Mouse (Mus musculus) liver, postnatal 0 days (tissue): ENCODE data around the gene Tmem91. TPM values are rescaled to one million over a fixed set of nuclear protein-coding genes. Genes with fewer than 3 reads are reported as not detected.

Experiments used
- ATAC-seq: fragments of 200-750 bp; cut with Nextera tagmentation; 2 replicates; pipeline ENCODE4 v1.8.0; 2017; ENCODE audit warnings: mild to moderate bottlenecking, moderate library complexity
- DNase-seq: peaks from one replicate; pipeline ENCODE4 v3.0.0-alpha.2; 2016
- H3K27ac ChIP-seq: fragments of 300-500 bp; sonication (generic); 2 replicates; pipeline ENCODE4 v1.5.1; 2014; ENCODE audit warnings: antibody characterized with exemption, moderate library complexity, mild to moderate bottlenecking, low read depth
- H3K27me3 ChIP-seq: fragments of 300-500 bp; sonication (generic); 2 replicates; pipeline ENCODE4 v1.6.1; 2014; ENCODE audit warnings: low read length, control low read depth, mixed read lengths; ENCODE audit not compliant: insufficient read depth
- H3K36me3 ChIP-seq: fragments of 300-500 bp; sonication (generic); replicated peaks from 2 replicates; pipeline ENCODE4 v1.6.1; 2014; ENCODE audit warnings: mild to moderate bottlenecking, control low read depth, low read length, moderate library complexity, mixed read lengths; ENCODE audit not compliant: insufficient read depth
- H3K4me1 ChIP-seq: fragments of 300-500 bp; sonication (generic); 2 replicates; pipeline ENCODE4 v1.6.1; 2014; ENCODE audit warnings: antibody characterized with exemption, mild to moderate bottlenecking, control low read depth; ENCODE audit not compliant: insufficient read depth
- H3K4me2 ChIP-seq: fragments of 300-500 bp; sonication (generic); 2 replicates; pipeline ENCODE4 v1.6.1; 2014; ENCODE audit warnings: low read depth, mild to moderate bottlenecking, low read length, moderate library complexity, mixed read lengths
- H3K4me3 ChIP-seq: fragments of 300-500 bp; sonication (generic); 2 replicates; pipeline ENCODE4 v1.5.1; 2014; ENCODE audit warnings: low read depth, low read length
- H3K9ac ChIP-seq: fragments of 300-500 bp; sonication (generic); replicated peaks from 2 replicates; pipeline ENCODE4 v1.6.1; 2014; ENCODE audit warnings: mild to moderate bottlenecking, moderate library complexity
- H3K9me3 ChIP-seq: fragments of 300-500 bp; sonication (generic); 2 replicates; pipeline ENCODE4 v1.6.1; 2016; ENCODE audit warnings: mild to moderate bottlenecking, control low read depth, low read length, mixed read lengths
- CTCF ChIP-seq: sonication (generic); IDR thresholded peaks from 2 replicates; pipeline ENCODE4 v1.5.1; 2016; ENCODE audit warnings: antibody characterized with exemption, low read depth
- EP300 ChIP-seq: IDR thresholded peaks from 2 replicates; pipeline ENCODE4 v1.6.1; 2016; ENCODE audit warnings: antibody characterized with exemption, low read depth, mild to moderate bottlenecking
- WGBS: fragments of 180-500 bp; shearing (Covaris S2); extraction: QIAGEN DNeasy Blood & Tissue Kit; methylation state at CpG from one replicate; pipeline ENCODE4 v1.1.7; 2014; ENCODE audit not compliant: insufficient replicate concordance; 5-methylcytosine and 5-hydroxymethylcytosine counted together
- polyA plus RNA-seq: library from polyadenylated mRNA; unstranded; fragments of >200 nt; fragmentation: Nextera tagmentation; extraction: Ambion mirVana; gene quantifications from 2 replicates; pipeline ENCODE4 v1.2.1, GENCODE M21; 2015

The Tmem91 gene
- polyA plus RNA-seq, 1 experiment from 2014 or later: 0.76 TPM

DNA sequence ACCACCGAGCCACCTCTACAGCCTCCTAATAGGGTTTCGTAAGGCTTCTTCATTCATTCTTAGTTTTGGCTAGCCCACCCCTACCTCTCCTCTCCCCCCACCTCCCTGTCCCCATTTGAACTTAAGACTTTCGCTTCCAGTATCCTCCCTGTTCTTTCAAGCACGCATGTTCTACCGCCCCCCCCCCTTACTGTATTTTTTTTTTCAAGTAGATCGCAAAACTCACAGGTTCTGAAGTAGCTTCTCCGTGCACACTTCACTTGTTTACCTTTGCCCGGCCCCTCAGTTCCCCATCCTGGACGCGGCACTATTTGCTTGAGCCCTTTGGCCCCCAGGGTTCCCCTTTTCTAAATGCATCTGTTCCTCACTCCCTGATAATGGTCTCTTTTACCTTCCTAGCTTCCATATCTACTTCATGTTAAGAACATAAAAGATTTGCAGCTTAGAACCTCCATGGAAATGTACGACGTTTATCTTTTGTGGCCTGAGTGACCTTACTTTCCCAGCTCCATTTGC, 22.7 kb downstream of the Tmem91 start:
- Histone ChIP-seq H3K27ac (peak overlapping the region; percentile 30; the same call in 1 of the 2 replicates), H3K4me1 (peaks cover 29% of the 10 kb centered on the region), H3K36me3 (no peaks in the 10 kb centered on the region), H3K27me3 (no peaks in the 10 kb centered on the region), H3K9ac (no peak overlapping the region), H3K9me3 (no peaks in the 10 kb centered on the region), H3K4me2 (peak overlapping the region; percentile 55), H3K4me3 (no peak overlapping the region)
- DNase-seq: no peak
- WGBS: 31% methylated on average over 12 of the region's 12 CpGs
- TF ChIP-seq EP300 (no peak), CTCF (no peak)
- no peak for ATAC-seq

DNA sequence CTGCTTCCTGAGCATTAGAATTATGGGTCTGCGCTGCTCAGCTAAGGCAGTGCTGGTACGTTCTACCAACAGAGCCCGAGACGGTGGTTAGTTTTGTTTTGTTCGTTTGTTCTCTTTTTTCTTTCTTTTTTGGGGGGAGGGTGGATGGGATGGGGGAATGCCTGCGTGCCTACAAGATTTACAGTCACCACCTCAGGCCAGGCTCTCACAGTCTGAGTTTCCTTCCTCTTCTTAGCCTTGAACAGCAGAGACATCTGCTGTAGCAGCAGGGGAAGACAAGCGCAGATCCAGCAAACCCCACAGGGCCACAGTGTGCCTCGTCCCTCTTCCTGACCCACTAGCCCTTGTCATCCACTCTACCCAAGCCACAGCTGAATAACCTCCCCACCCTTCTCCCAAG, 23.7 kb downstream of the Tmem91 start:
- 34% methylated on average over 8 of the region's 8 CpGs for WGBS
- Histone ChIP-seq H3K36me3 (peaks cover 3% of the 10 kb centered on the region; the same call in 1 of the 2 replicates), H3K4me2 (peak overlapping the region; percentile 55), H3K27ac (peak overlapping the region; percentile 72), H3K9ac (0 out of 2 replicates have a peak overlapping the region, but pooled peaks have one; percentile 19), H3K4me1 (peaks cover 27% of the 10 kb centered on the region), H3K4me3 (no peak overlapping the region), H3K9me3 (no peaks in the 10 kb centered on the region), H3K27me3 (no peaks in the 10 kb centered on the region)
- ATAC-seq (no peak), DNase-seq (no peak)
- TF ChIP-seq EP300: no peak
- peak; percentile 59 for TF ChIP-seq CTCF

GRCm38 (mm10) chr7:25649839-25650238, 25.1 kb downstream of the Tmem91 start:
- Histone ChIP-seq H3K4me2 (no peak overlapping the region), H3K4me3 (no peak overlapping the region), H3K9me3 (no peaks in the 10 kb centered on the region), H3K27ac (peak overlapping the region; percentile 69), H3K27me3 (no peaks in the 10 kb centered on the region), H3K4me1 (peaks cover 29% of the 10 kb centered on the region), H3K36me3 (peaks cover 5% of the 10 kb centered on the region; the same call in 1 of the 2 replicates), H3K9ac (no peak overlapping the region)
- no peak for TF ChIP-seq EP300
- no peak for TF ChIP-seq CTCF
- ATAC-seq (0 out of 2 replicates have a peak, but pooled peaks have one; percentile 9), DNase-seq (no peak)
- 16% methylated on average over 5 of the region's 5 CpGs for WGBS

GRCm38 (mm10) chr7:25647574-25648123, 27.3 kb downstream of the Tmem91 start:
- peak overlapping the region; percentile 69 for H3K27ac ChIP-seq
- H3K9me3 ChIP-seq: no peaks in the 10 kb centered on the region
- ATAC-seq: peak; percentile 59
- peaks cover 32% of the 10 kb centered on the region for H3K4me1 ChIP-seq
- no peaks in the 10 kb centered on the region for H3K27me3 ChIP-seq
- DNase-seq: peak; percentile 62
- 39% methylated on average over 5 of the region's 5 CpGs for WGBS
- TF ChIP-seq CTCF (peak; percentile 67), EP300 (peak; percentile 15; the same call in 1 of the 2 replicates)
- H3K4me3 ChIP-seq: no peak overlapping the region
- H3K36me3 ChIP-seq: peaks cover 5% of the 10 kb centered on the region; the same call in 1 of the 2 replicates
- H3K4me2 ChIP-seq: no peak overlapping the region
- H3K9ac ChIP-seq: no peak overlapping the region

DNA sequence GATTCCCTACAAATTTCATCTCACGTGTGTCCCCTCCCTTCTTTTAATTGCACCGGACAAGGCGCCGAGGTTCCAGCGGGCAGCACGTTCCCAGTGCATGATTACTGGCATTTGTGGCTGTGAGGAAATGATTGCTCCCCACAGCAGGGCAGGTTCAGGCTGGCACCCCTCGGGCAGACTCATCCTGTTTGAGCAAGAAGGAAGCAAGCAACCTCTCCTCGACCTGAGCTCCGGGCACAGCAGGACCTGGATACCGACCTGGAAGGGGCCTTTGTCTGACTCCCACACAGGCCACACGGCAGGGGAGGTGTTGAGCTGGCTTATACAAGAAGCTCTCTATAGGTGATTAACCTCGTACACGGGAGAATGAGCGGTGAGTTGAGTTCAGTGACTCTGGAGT, 29.9 kb downstream of the Tmem91 start:
- Histone ChIP-seq H3K27ac (no peak overlapping the region), H3K9me3 (no peaks in the 10 kb centered on the region), H3K27me3 (no peaks in the 10 kb centered on the region), H3K4me1 (peaks cover 22% of the 10 kb centered on the region), H3K4me3 (no peak overlapping the region), H3K36me3 (peaks cover 12% of the 10 kb centered on the region; the same call in 1 of the 2 replicates), H3K4me2 (no peak overlapping the region), H3K9ac (no peak overlapping the region)
- DNase-seq: no peak
- TF ChIP-seq CTCF (no peak), EP300 (no peak)
- ATAC-seq: no peak
- WGBS: 40% methylated on average over 14 of the region's 14 CpGs

GRCm38 (mm10) chr7:25644631-25645030, 30.3 kb downstream of the Tmem91 start:
- ATAC-seq: no peak
- H3K4me1 ChIP-seq: peaks cover 18% of the 10 kb centered on the region
- DNase-seq: no peak
- H3K4me3 ChIP-seq: no peak overlapping the region
- no peaks in the 10 kb centered on the region for H3K27me3 ChIP-seq
- WGBS: 35% methylated on average over 4 of the region's 4 CpGs
- H3K36me3 ChIP-seq: peaks cover 12% of the 10 kb centered on the region; the same call in 1 of the 2 replicates
- H3K4me2 ChIP-seq: no peak overlapping the region
- no peak overlapping the region for H3K9ac ChIP-seq
- no peaks in the 10 kb centered on the region for H3K9me3 ChIP-seq
- H3K27ac ChIP-seq: no peak overlapping the region
- TF ChIP-seq CTCF (no peak), EP300 (no peak)
